Mouse (Mus musculus): ENCODE measurements around the gene Fgd2. TPM values are rescaled to one million over a fixed set of nuclear protein-coding genes. Genes with fewer than 3 reads are reported as not detected.

Fgd2 gene
- polyA plus RNA-seq, 1 experiment from 2014 or later: 4.9 TPM

DNA sequence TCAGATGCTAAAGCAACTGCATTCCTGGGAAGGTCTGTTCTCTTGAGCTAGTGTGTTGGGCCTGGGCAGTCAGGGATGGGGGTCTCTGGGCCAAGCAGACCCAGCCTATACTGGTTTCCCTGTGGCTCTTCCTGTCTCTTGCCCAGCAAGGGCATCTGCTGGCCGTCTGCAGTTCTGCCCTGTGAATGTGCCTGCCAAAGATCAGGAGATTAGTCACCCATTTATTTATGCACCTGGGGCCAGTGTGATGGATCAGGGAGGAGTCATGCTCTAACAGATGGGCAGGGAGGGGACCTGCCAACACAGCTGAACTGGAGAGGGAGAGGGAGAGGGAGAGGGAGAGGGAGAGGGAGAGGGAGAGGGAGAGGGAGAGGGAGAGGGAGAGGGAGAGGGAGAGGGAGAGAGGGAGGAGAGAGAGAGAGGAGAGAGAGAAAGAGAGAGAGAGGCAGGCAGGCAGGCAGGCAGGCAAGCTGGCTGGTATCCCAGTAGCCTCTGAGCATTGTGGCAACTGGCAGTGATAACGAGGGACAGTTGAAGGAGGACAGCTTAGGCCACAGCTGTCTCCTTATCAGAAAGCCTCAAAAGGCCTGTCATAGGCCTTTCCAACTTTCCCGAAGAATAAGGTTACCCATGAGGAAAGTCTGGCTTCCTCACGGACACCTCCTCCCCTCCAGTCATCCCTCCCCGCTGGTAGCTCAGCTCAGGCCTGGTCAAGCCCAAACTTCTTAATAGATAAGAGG lies 29.9 kb upstream of the Fgd2 start:
- 15% methylated on average over 5 of the region's 5 CpGs for WGBS
- H3K4me2 ChIP-seq (ENCODE audit: low read depth, low read length): no peak overlapping the region
- peak overlapping the region; percentile 36 for H3K27ac ChIP-seq (ENCODE audit: low read length)
- H3K9ac ChIP-seq (ENCODE audit: low read length): no peak overlapping the region
- H3K27me3 ChIP-seq (ENCODE audit: control insufficient read depth, insufficient read depth, low read length): peaks cover 13% of the 10 kb centered on the region; the same call in 1 of the 2 replicates
- no peaks in the 10 kb centered on the region for H3K9me3 ChIP-seq (replicated peaks; ENCODE audit: control insufficient read depth, low read length)
- peaks cover 23% of the 10 kb centered on the region for H3K36me3 ChIP-seq (ENCODE audit: control insufficient read depth, insufficient read depth)
- ATAC-seq (replicated peaks; ENCODE audit: extremely low read depth, insufficient read depth, low FRiP score): peak; percentile 42; the same call in 1 of the 2 replicates
- H3K4me3 ChIP-seq (ENCODE audit: low read length): no peak overlapping the region
- peaks cover 15% of the 10 kb centered on the region for H3K4me1 ChIP-seq (ENCODE audit: control insufficient read depth, insufficient read depth, low read length)

DNA sequence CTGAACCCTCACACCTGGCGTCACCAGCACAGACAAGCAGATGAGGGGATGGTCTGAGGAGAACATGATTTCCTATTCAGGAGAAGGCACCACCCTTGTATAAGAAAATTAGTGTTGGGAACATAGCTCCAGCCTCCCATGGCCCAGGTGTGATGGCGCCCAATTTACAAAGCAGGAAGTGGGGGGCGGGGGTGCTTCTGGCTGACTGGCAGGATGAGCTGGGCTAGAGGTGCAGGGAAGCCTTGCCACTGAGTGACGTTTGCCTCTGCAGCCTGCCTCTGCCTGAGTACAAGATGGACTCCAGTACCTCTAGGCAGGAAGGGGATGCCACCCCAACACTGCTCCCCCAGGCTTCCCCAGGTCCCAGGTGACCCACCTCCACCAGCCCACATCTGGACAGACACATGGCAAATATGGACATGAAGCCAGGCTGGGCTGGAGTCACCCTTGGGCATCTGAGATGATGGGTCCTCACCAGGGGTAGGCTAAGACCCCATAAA lies 28.5 kb upstream of the Fgd2 start:
- 0 out of 2 replicates have a peak, but pooled peaks have one; percentile 15 for ATAC-seq (replicated peaks; ENCODE audit: extremely low read depth, insufficient read depth, low FRiP score)

DNA sequence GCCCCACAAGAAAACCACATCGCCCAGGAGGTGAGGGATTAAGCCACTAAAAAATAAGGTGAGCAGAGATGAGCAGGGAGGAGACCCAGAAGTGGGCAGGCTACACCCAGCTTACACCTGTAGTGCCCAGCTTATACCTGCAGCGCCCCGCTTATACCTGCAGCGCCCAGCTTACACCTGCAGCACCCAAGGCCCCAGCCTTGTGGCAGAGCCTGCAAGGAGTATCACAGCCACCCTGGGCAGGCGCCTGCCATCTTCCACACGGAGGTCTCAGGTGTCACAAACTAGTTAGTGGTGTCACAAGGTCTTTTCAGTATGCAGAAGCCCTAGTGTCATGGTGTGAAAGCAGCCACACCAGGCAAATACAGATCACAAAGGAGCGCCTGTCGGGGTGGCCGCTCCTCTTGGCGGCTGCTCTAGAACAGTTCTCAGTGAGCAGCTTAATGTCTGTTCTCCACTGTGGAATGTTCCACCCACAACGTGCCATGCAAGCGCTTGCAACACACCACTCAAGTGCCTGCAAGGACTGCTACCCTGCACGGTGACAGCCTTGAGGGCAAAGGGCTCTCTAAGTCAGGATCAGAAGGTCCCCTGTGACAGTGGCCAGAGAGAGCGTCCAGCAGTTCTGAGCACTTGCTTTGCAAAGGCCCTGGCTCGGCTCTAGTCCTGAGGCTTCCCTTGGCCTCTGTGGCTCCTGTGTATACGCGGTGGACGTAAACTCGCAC lies 24.3 kb upstream of the Fgd2 start:
- H3K4me1 ChIP-seq (ENCODE audit: control insufficient read depth, insufficient read depth, low read length): peaks cover 27% of the 10 kb centered on the region
- WGBS: 87% methylated on average over 19 of the region's 19 CpGs

More for the DNA sequence above, 28.5 kb upstream of the Fgd2 start:
- Histone ChIP-seq H3K9me3 (replicated peaks; ENCODE audit: control insufficient read depth, low read length) (no peaks in the 10 kb centered on the region), H3K4me2 (ENCODE audit: low read depth, low read length) (no peak overlapping the region), H3K9ac (ENCODE audit: low read length) (no peak overlapping the region), H3K4me1 (ENCODE audit: control insufficient read depth, insufficient read depth, low read length) (peaks cover 10% of the 10 kb centered on the region), H3K27me3 (ENCODE audit: control insufficient read depth, insufficient read depth, low read length) (peaks cover 1% of the 10 kb centered on the region; the same call in 1 of the 2 replicates), H3K4me3 (ENCODE audit: low read length) (no peak overlapping the region), H3K27ac (ENCODE audit: low read length) (no peak overlapping the region), H3K36me3 (ENCODE audit: control insufficient read depth, insufficient read depth) (peaks cover 37% of the 10 kb centered on the region)
- WGBS: 76% methylated on average over 4 of the region's 4 CpGs

DNA sequence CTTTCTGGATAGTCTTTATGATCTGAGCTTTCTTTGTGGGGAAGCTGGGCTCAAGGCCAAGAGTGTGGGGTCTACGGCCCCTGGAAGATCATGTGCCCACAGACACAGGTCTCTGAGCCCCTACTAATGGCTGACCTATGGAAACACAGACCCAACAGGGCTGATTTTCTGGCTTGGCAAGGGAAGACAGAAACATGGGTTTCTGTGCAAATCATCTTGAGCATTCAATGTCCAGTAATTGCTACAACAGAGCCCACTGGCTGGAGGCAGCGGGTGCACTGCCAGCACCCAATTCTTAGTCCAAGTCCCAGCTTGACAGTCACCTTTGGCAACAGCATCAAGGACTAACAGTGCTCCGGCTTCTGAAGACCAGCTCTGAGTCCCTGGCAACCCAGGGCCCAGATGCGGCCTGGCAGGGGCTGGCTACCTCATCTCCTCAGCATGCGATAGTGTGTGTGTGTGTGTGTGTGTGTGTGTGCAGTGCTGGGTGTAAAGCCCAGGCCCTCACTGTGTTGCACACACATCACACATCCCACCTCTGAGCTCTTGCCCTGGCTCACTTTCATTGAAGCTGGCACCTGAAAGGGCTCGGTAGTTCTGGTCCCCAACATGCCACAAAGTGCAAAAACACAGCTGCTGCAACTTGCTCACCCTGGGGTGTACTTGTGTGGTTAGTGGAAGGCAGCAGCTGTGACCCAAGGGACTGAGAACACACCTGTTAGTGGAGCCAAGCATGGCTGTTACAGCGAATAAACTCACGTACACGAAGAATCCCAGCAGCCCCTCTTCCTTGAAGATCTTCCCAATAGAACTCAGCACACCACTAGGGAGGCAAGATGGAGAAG lies 22.5 kb upstream of the Fgd2 start:
- H3K9me3 ChIP-seq (replicated peaks; ENCODE audit: control insufficient read depth, low read length): no peaks in the 10 kb centered on the region
- H3K27ac ChIP-seq (ENCODE audit: low read length): peak overlapping the region; percentile 74
- H3K9ac ChIP-seq (ENCODE audit: low read length): no peak overlapping the region

More for the DNA sequence above, 24.3 kb upstream of the Fgd2 start:
- H3K4me2 ChIP-seq (ENCODE audit: low read depth, low read length): no peak overlapping the region
- no peaks in the 10 kb centered on the region for H3K27me3 ChIP-seq (ENCODE audit: control insufficient read depth, insufficient read depth, low read length)
- H3K4me3 ChIP-seq (ENCODE audit: low read length): no peak overlapping the region
- no peak overlapping the region for H3K9ac ChIP-seq (ENCODE audit: low read length)
- H3K27ac ChIP-seq (ENCODE audit: low read length): no peak overlapping the region
- no peak for ATAC-seq (replicated peaks; ENCODE audit: extremely low read depth, insufficient read depth, low FRiP score)
- H3K9me3 ChIP-seq (replicated peaks; ENCODE audit: control insufficient read depth, low read length): no peaks in the 10 kb centered on the region
- H3K36me3 ChIP-seq (ENCODE audit: control insufficient read depth, insufficient read depth): peaks cover 68% of the 10 kb centered on the region

DNA sequence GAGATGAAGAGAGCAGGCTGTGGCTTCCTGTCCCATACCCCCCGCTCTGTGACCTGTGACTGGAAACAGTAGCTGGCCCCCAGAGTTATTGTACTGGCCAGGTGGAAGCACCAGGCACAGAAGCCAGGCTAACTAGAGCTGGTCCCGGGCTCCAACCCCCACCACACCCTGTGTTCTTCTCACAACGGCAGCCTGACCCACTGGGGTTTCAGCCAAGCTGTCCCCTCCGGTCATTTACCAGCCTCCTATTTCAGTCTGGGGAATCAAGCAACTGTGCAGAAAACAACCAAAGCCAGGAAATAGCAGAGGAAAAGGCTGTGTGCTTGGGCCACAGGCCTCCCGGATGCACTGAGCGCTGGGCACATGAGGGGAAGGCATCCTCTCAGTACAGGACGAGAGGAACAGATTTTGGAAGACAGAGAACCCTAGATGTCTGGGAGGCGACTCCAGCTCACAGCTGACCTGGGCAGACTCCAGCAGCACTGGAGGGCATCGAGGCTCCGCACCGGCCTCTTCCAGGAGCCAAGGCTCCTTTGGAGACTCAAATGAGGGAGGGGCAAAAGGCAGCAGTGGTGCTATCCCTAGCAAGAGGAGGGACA lies 21.4 kb upstream of the Fgd2 start:
- WGBS: 77% methylated on average over 11 of the region's 11 CpGs
- no peaks in the 10 kb centered on the region for H3K27me3 ChIP-seq (ENCODE audit: control insufficient read depth, insufficient read depth, low read length)
- no peak overlapping the region; the same call in 1 of the 2 replicates for H3K9ac ChIP-seq (ENCODE audit: low read length)
- peaks cover 38% of the 10 kb centered on the region for H3K4me1 ChIP-seq (ENCODE audit: control insufficient read depth, insufficient read depth, low read length)
- ATAC-seq (replicated peaks; ENCODE audit: extremely low read depth, insufficient read depth, low FRiP score): no peak
- no peak overlapping the region for H3K4me2 ChIP-seq (ENCODE audit: low read depth, low read length)
- H3K36me3 ChIP-seq (ENCODE audit: control insufficient read depth, insufficient read depth): peaks cover 62% of the 10 kb centered on the region
- no peak overlapping the region for H3K4me3 ChIP-seq (ENCODE audit: low read length)
- H3K9me3 ChIP-seq (replicated peaks; ENCODE audit: control insufficient read depth, low read length): no peaks in the 10 kb centered on the region
- H3K27ac ChIP-seq (ENCODE audit: low read length): peak overlapping the region; percentile 74

More for the DNA sequence above, 22.5 kb upstream of the Fgd2 start:
- Histone ChIP-seq H3K4me2 (ENCODE audit: low read depth, low read length) (no peak overlapping the region), H3K4me1 (ENCODE audit: control insufficient read depth, insufficient read depth, low read length) (peaks cover 38% of the 10 kb centered on the region), H3K4me3 (ENCODE audit: low read length) (no peak overlapping the region), H3K36me3 (ENCODE audit: control insufficient read depth, insufficient read depth) (peaks cover 63% of the 10 kb centered on the region), H3K27me3 (ENCODE audit: control insufficient read depth, insufficient read depth, low read length) (no peaks in the 10 kb centered on the region)
- 85% methylated on average over 9 of the region's 9 CpGs for WGBS
- ATAC-seq (replicated peaks; ENCODE audit: extremely low read depth, insufficient read depth, low FRiP score): no peak

DNA sequence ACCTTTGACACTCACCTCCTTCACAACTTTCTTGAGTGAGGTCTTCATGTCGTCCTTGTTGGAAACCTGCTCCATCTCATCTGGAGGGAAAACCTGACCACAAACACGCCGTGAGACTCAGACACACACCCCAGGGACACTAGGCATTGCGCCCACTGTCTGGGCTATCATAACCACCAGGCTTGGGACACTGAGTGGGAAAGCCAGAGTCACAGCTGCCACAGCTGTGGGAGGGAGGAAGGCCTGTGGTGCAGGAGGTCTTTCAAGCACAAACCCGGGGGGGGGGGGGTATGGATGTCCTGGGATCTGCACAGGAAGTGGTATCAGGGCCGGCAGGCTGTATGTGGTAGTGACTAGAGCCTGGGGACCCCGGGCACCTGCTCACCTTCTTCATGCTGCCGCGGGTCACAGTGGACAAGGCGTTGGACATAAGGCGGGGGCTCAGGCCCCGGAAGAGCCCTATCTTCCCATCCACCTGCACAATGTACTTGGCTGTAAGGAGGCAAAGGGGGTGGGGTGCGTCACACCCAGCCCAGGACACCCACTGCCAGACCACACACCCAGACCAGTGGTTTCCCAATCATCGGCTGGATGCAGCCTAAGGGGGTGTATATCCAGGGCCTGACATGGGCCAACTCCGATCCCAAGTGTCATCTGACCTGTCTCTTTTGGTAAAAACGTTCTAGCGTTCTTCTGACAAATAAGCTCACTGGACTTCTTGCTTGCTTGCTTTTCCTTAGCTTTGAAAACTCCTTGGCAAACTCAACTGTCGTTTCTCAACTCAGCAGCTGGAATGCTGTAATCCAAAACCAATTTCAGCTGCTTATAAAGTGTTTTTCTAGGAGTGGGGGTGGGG lies 20.1 kb upstream of the Fgd2 start:
- Histone ChIP-seq H3K9ac (ENCODE audit: low read length) (peak overlapping the region; percentile 16; the same call in 1 of the 2 replicates), H3K36me3 (ENCODE audit: control insufficient read depth, insufficient read depth) (peaks cover 56% of the 10 kb centered on the region)
- ATAC-seq (replicated peaks; ENCODE audit: extremely low read depth, insufficient read depth, low FRiP score): no peak

DNA sequence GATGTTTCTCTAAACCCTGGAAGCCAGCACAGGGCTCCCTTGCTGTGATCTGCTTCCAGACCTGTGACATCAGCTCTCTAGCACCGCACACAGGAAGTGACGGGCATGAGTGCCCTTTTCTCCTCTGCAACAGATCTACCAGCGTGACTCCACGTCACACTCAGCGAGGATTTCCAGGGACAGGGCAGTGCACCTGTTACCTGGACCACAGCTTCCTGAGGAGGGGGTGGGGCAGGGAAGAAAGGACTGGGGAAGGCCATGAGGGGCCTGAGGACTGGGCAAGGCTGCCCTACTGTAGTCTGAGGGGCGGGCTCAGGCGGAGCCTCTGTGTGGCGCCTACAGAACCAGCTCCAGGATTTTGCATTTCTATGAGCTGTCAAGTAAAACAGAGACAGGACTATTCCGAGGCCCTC lies 19.1 kb upstream of the Fgd2 start:
- Histone ChIP-seq H3K4me2 (ENCODE audit: low read depth, low read length) (peak overlapping the region; percentile 48), H3K4me1 (ENCODE audit: control insufficient read depth, insufficient read depth, low read length) (peaks cover 54% of the 10 kb centered on the region), H3K9ac (ENCODE audit: low read length) (peak overlapping the region; percentile 70), H3K4me3 (ENCODE audit: low read length) (peak overlapping the region; percentile 17; the same call in 1 of the 2 replicates), H3K36me3 (ENCODE audit: control insufficient read depth, insufficient read depth) (peaks cover 47% of the 10 kb centered on the region), H3K27ac (ENCODE audit: low read length) (peak overlapping the region; percentile 92), H3K27me3 (ENCODE audit: control insufficient read depth, insufficient read depth, low read length) (no peaks in the 10 kb centered on the region), H3K9me3 (replicated peaks; ENCODE audit: control insufficient read depth, low read length) (no peaks in the 10 kb centered on the region)
- peak; percentile 28 for ATAC-seq (replicated peaks; ENCODE audit: extremely low read depth, insufficient read depth, low FRiP score)
- 14% methylated on average over 9 of the region's 9 CpGs for WGBS

More for the DNA sequence above, 20.1 kb upstream of the Fgd2 start:
- Histone ChIP-seq H3K4me2 (ENCODE audit: low read depth, low read length) (no peak overlapping the region), H3K9me3 (replicated peaks; ENCODE audit: control insufficient read depth, low read length) (no peaks in the 10 kb centered on the region), H3K4me3 (ENCODE audit: low read length) (no peak overlapping the region), H3K27ac (ENCODE audit: low read length) (peak overlapping the region; percentile 92), H3K4me1 (ENCODE audit: control insufficient read depth, insufficient read depth, low read length) (peaks cover 45% of the 10 kb centered on the region), H3K27me3 (ENCODE audit: control insufficient read depth, insufficient read depth, low read length) (no peaks in the 10 kb centered on the region)
- 74% methylated on average over 18 of the region's 18 CpGs for WGBS
